Mouse (Mus musculus): ENCODE measurements around the gene Zfp992. TPM values are rescaled to one million over a fixed set of nuclear protein-coding genes. Genes with fewer than 3 reads are reported as not detected.
A peak's percentile ranks its signal among the peaks of the same experiment; 100 is the strongest.
"Not testable (repeated sequence)": the region's sequence is repeated elsewhere in the genome, so short reads cannot be mapped to it uniquely, and the experiment has no call there.

Gene Zfp992
- total and polyA plus RNA-seq, 2 experiments from 2014 or later, result 1.1 to 3.3 TPM

DNA sequence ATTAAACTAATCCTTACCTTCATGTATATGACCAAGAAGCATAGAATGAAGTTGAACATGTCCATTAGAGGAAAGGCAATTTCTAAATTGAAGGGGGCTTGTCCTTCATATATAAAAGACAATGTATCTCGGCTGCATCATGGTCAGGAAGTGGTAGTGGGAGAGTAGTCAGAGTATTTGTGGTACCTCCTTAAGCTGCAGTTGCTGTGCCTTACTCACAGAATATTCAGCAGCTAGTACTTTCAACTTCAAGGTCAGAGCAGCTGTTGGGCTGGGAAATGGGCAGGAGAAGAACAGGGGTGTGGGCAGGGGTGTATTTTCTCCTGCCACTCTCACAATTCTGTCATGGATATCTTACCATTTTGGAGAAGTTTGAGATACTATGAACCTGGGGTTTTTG, 37.9 kb downstream of the Zfp992 start:
- ATAC-seq, result not testable (repeated sequence)

DNA sequence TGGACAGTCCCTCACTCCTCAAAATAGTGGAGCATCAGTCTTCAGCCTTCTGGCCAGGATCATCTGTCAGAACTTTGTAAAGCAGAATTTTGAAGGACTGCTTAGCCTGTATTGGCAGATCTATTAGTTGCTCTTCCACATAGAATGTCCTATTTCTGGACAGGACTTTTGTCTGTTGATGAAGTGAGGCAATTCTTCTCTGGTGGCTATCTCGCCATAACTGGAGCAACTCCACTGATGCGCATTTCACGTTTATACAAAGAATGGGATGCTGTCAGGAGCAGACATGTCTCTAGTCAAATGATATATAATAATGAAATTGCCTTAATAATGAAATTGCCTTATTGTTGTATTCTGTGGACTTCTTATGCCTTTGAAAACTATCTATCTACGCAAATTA, 40.4 kb downstream of the Zfp992 start:
- 80% methylated on average over 4 of the region's 4 CpGs for WGBS
- not testable (repeated sequence) for H3K9ac ChIP-seq; H3K36me3 ChIP-seq (ENCODE audit: insufficient read depth); H3K27me3 ChIP-seq (ENCODE audit: insufficient read depth, low read length); H3K4me2 ChIP-seq (ENCODE audit: low read depth); DNase-seq; H3K4me3 ChIP-seq (ENCODE audit: low read depth, low read length); ATAC-seq; H3K27ac ChIP-seq (ENCODE audit: low read depth, low read length); H3K4me1 ChIP-seq (ENCODE audit: insufficient read depth)
- H3K9me3 ChIP-seq (ENCODE audit: low read length), result peaks cover 51% of the 10 kb centered on the region

More for the DNA sequence above, 37.9 kb downstream of the Zfp992 start:
- H3K9me3 ChIP-seq (ENCODE audit: low read length), result peaks cover 51% of the 10 kb centered on the region
- H3K27me3 ChIP-seq (ENCODE audit: insufficient read depth, low read length); H3K27ac ChIP-seq (ENCODE audit: low read depth, low read length); H3K36me3 ChIP-seq (ENCODE audit: insufficient read depth); H3K4me2 ChIP-seq (ENCODE audit: low read depth); H3K4me3 ChIP-seq (ENCODE audit: low read depth, low read length); H3K9ac ChIP-seq; H3K4me1 ChIP-seq (ENCODE audit: insufficient read depth); DNase-seq: not testable (repeated sequence)
- 78% methylated on average over 1 of the region's 1 CpGs for WGBS

DNA sequence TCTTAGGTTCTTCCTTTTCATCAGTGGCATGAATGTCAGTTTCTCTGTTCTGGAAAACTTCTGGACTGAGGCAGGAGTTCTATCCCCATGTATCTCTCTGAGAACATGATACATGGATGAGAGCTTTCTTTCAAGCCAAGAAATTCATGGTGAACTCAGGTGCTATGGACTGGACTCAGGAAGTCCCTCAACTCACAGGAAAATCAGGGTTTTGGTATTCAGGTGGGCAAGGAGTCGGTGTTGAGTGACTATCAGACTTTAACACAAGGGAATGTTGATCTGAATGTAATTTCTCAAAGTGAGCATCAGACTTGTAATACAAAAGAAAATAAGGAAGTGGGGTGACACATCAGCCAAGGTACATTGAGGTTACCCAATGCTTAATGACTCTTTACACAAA, 43.2 kb downstream of the Zfp992 start:
- not testable (repeated sequence) for H3K36me3 ChIP-seq (ENCODE audit: insufficient read depth); H3K9ac ChIP-seq; H3K4me2 ChIP-seq (ENCODE audit: low read depth); H3K4me1 ChIP-seq (ENCODE audit: insufficient read depth); ATAC-seq; DNase-seq; H3K27ac ChIP-seq (ENCODE audit: low read depth, low read length); H3K4me3 ChIP-seq (ENCODE audit: low read depth, low read length); H3K27me3 ChIP-seq (ENCODE audit: insufficient read depth, low read length)
- H3K9me3 ChIP-seq (ENCODE audit: low read length), result peaks cover 34% of the 10 kb centered on the region
- 83% methylated on average over 1 of the region's 1 CpGs for WGBS

DNA sequence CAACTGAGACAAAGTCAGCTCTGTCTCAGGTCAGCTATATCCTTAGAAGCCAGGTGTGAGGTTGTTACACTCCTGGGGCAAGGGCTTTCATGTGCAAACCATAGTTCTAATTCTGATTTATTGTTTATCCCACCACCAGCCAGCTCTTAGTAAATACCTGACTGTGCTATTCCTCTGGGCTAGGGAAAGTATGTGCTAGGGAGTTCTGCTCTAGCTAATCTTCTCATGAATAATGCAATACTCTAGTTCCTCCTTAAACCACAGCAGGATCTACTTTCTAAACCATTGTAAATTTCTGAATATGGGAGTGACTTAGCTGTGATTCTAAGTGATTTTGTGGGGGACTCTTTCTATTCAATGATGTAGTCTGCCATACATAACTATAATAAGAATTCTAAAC, 43.6 kb downstream of the Zfp992 start:
- H3K9ac ChIP-seq, result no peak overlapping the region
- H3K4me2 ChIP-seq (ENCODE audit: low read depth), result no peak overlapping the region
- TF ChIP-seq CTCF (IDR thresholded peaks at IDR 0.05; ENCODE audit: low read depth), result no peak
- H3K4me3 ChIP-seq (ENCODE audit: low read depth, low read length), result no peak overlapping the region
- no peaks in the 10 kb centered on the region for H3K27me3 ChIP-seq (ENCODE audit: insufficient read depth, low read length)
- no peak overlapping the region for H3K27ac ChIP-seq (ENCODE audit: low read depth, low read length)
- H3K9me3 ChIP-seq (ENCODE audit: low read length), result peaks cover 34% of the 10 kb centered on the region
- DNase-seq (no peak), ATAC-seq (no peak)
- H3K4me1 ChIP-seq (ENCODE audit: insufficient read depth), result no peaks in the 10 kb centered on the region
- H3K36me3 ChIP-seq (ENCODE audit: insufficient read depth), result no peaks in the 10 kb centered on the region

DNA sequence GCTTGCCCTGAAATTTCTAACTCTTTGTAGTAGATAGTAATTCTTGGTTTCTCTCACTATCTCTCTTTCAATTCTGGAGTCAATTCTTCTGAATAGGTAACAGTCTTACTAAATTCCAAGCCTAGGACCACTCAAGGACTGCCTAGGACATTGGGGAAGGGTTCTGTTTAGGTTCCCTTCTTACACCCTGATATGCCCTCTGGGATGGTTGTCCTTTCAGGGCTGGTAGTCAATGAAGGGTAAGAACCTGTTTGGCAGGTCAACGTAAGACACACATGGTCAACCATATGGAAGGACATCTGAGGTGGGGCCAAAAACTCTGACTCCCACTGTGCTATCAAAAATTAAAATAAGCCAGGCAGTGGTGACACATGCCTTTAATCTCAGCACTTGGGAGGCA, 44.0 kb downstream of the Zfp992 start:
- 50% methylated on average over 1 of the region's 1 CpGs for WGBS

DNA sequence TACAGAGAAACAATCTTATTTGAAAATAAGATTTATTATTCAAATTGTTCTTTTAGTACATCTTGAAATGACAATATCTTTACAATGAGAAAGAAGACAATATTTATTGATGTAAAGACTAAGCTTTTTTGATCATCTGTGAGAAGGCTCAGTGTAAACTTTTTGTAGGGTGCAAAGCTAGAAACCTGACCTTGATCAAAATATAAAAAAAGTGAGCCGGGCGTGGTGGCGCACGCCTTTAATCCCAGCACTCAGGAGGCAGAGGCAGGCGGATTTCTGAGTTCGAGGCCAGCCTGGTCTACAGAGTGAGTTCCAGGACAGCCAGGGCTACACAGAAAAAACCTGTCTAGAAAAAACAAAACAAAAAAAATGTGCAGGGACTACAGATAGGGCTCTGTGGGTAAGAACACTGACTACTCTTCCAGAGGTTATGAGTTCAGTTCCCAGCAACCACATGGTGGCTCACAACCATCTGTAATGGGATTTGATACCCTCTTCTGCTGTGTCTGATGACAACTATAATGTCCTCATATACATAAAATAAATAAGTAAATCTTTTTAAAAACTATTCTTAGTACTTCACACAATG, 44.6 kb downstream of the Zfp992 start:
- not testable (repeated sequence) for DNase-seq; H3K4me3 ChIP-seq (ENCODE audit: low read depth, low read length); H3K4me2 ChIP-seq (ENCODE audit: low read depth); H3K36me3 ChIP-seq (ENCODE audit: insufficient read depth); H3K27ac ChIP-seq (ENCODE audit: low read depth, low read length); H3K4me1 ChIP-seq (ENCODE audit: insufficient read depth); H3K27me3 ChIP-seq (ENCODE audit: insufficient read depth, low read length); H3K9ac ChIP-seq
- WGBS, result 88% methylated on average over 6 of the region's 6 CpGs
- peak; percentile 25 for ATAC-seq
- peaks cover 42% of the 10 kb centered on the region for H3K9me3 ChIP-seq (ENCODE audit: low read length)

More for the DNA sequence above, 44.0 kb downstream of the Zfp992 start:
- ATAC-seq, result no peak
- Histone ChIP-seq H3K9me3 (ENCODE audit: low read length) (peaks cover 37% of the 10 kb centered on the region), H3K9ac (no peak overlapping the region), H3K36me3 (ENCODE audit: insufficient read depth) (no peaks in the 10 kb centered on the region), H3K4me1 (ENCODE audit: insufficient read depth) (no peaks in the 10 kb centered on the region), H3K27me3 (ENCODE audit: insufficient read depth, low read length) (no peaks in the 10 kb centered on the region), H3K4me3 (ENCODE audit: low read depth, low read length) (no peak overlapping the region), H3K4me2 (ENCODE audit: low read depth) (no peak overlapping the region), H3K27ac (ENCODE audit: low read depth, low read length) (no peak overlapping the region)
- DNase-seq, result no peak
- no peak for TF ChIP-seq CTCF (IDR thresholded peaks at IDR 0.05; ENCODE audit: low read depth)

DNA sequence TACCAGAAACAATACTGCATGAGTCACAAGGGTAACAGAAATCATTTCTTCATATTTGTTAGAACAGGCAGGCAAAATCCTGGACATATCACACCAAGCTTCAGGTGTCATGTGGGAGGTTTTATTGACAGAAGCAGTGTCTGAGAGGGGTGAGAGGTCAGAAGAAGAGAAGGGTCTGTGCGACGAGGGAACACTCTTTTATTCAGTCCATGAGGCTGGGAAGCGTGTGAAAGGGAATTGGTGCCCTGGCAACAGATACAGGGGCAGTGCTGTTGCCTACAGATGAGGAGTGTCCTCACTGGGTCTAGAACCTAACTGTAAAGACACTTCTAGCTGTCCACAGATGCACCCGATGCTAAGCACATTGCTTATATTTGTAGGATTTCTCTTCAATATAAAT, 46.2 kb downstream of the Zfp992 start:
- WGBS, result 67% methylated on average over 4 of the region's 4 CpGs
- DNase-seq (no peak), ATAC-seq (no peak)
- H3K9me3 ChIP-seq (ENCODE audit: low read length), result peaks cover 41% of the 10 kb centered on the region
- H3K4me1 ChIP-seq (ENCODE audit: insufficient read depth), result no peaks in the 10 kb centered on the region
- H3K27me3 ChIP-seq (ENCODE audit: insufficient read depth, low read length), result no peaks in the 10 kb centered on the region
- H3K4me3 ChIP-seq (ENCODE audit: low read depth, low read length), result no peak overlapping the region
- H3K36me3 ChIP-seq (ENCODE audit: insufficient read depth), result no peaks in the 10 kb centered on the region
- no peak for TF ChIP-seq CTCF (IDR thresholded peaks at IDR 0.05; ENCODE audit: low read depth)
- no peak overlapping the region for H3K4me2 ChIP-seq (ENCODE audit: low read depth)
- no peak overlapping the region for H3K9ac ChIP-seq
- no peak overlapping the region for H3K27ac ChIP-seq (ENCODE audit: low read depth, low read length)

DNA sequence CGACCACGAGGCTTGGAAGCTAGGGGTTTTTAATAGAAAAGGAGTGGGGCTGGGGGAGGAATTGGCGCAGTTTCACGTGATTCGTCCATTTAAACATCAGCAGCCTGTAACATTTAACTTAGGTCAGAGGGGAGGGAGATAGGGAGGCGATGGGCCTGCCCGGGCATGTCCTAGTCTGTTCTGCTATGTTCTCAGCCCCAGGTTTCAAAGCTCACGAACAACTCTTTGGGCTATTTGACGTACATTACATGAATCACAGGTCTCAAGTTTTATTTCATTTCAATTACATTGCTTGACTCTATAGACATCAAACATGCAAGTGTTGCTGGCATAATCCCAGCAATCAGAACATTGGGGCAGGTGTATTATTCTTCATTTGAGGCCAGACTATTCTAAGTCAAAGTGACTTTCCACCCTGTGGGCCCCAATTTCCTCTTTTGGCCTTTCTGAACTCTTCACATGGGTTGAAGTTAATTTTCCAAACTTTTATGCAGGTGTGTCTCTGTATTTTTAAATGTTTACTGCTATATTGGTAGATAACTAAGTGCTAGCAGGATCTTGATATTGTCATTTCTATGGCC, 49.0 kb downstream of the Zfp992 start:
- not testable (repeated sequence) for H3K4me3 ChIP-seq (ENCODE audit: low read depth, low read length); DNase-seq; H3K9ac ChIP-seq; H3K36me3 ChIP-seq (ENCODE audit: insufficient read depth); H3K27me3 ChIP-seq (ENCODE audit: insufficient read depth, low read length); ATAC-seq; H3K4me1 ChIP-seq (ENCODE audit: insufficient read depth); H3K4me2 ChIP-seq (ENCODE audit: low read depth); H3K27ac ChIP-seq (ENCODE audit: low read depth, low read length)
- 82% methylated on average over 9 of the region's 9 CpGs for WGBS
- peaks cover 37% of the 10 kb centered on the region for H3K9me3 ChIP-seq (ENCODE audit: low read length)

DNA sequence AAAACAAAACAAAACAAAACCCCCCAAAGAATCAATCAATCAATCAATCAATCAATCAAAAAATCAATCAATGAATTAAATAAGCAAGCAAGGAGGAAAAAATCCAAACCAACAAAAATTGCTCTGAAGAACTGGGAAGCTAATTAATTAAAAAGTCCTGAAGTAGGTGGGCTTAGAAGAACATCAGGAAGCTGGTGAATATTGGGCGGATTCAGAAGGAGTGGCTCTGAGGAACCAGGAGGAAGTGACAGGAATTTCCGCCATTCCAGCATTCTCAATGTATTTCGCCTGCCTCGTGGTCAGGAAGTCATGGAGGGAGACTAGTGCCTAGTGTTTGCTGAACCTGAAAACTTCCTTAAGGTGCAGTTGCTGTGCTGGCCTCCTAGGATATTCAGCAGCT, 52.9 kb downstream of the Zfp992 start, which contains the start of gene Zfp981:
Gene Zfp981 (plus strand): TSS at position 301 of the 400 bp plus-strand sequence.
- H3K4me3 ChIP-seq (ENCODE audit: low read depth, low read length); ATAC-seq; H3K27me3 ChIP-seq (ENCODE audit: insufficient read depth, low read length); H3K36me3 ChIP-seq (ENCODE audit: insufficient read depth); H3K9ac ChIP-seq; H3K4me2 ChIP-seq (ENCODE audit: low read depth); H3K4me1 ChIP-seq (ENCODE audit: insufficient read depth); H3K27ac ChIP-seq (ENCODE audit: low read depth, low read length); DNase-seq: not testable (repeated sequence)
- 90% methylated on average over 4 of the region's 4 CpGs for WGBS
- H3K9me3 ChIP-seq (ENCODE audit: low read length), result peaks cover 22% of the 10 kb centered on the region

DNA sequence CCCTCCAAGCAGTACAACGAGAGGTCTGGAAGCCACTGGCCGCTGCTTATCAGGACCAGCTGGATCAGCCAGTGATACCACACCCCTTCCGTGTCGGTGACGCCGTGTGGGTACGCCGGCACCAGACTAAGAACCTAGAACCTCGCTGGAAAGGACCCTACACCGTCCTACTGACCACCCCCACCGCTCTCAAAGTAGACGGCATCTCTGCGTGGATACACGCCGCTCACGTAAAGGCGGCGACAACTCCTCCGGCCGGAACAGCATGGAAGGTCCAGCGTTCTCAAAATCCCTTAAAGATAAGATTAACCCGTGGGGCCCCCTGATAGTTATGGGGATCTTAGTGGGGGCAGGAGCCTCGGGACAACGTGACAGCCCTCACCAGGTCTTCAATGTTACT, 60.2 kb downstream of the Zfp992 start:
- H3K9me3 ChIP-seq (ENCODE audit: low read length), result peaks cover 15% of the 10 kb centered on the region; the same call in 1 of the 2 replicates
- H3K4me1 ChIP-seq (ENCODE audit: insufficient read depth); H3K4me2 ChIP-seq (ENCODE audit: low read depth); DNase-seq; H3K36me3 ChIP-seq (ENCODE audit: insufficient read depth); H3K27me3 ChIP-seq (ENCODE audit: insufficient read depth, low read length); ATAC-seq; H3K9ac ChIP-seq; H3K4me3 ChIP-seq (ENCODE audit: low read depth, low read length); H3K27ac ChIP-seq (ENCODE audit: low read depth, low read length): not testable (repeated sequence)
- 92% methylated on average over 15 of the region's 24 CpGs for WGBS

Data from forebrain, postnatal 0 days (tissue).